Mouse (Mus musculus) spleen, adult 2 months (tissue): ENCODE data around the gene Dhx16.

ENCODE experiments used
- CTCF ChIP-seq: fragments of 200-500 bp; IDR thresholded peaks from 2 replicates; pipeline ENCODE4 v1.5.1; 2011; ENCODE audit warnings: mild to moderate bottlenecking, inconsistent platforms; ENCODE audit not compliant: insufficient read depth, insufficient read length, insufficient replicate concordance; ENCODE audit errors: extremely low read depth
- POLR2A ChIP-seq: fragments of 200-500 bp; IDR thresholded peaks from 2 replicates; pipeline ENCODE4 v1.6.1; 2011; ENCODE audit warnings: low read depth, low read length, inconsistent platforms

DNA sequence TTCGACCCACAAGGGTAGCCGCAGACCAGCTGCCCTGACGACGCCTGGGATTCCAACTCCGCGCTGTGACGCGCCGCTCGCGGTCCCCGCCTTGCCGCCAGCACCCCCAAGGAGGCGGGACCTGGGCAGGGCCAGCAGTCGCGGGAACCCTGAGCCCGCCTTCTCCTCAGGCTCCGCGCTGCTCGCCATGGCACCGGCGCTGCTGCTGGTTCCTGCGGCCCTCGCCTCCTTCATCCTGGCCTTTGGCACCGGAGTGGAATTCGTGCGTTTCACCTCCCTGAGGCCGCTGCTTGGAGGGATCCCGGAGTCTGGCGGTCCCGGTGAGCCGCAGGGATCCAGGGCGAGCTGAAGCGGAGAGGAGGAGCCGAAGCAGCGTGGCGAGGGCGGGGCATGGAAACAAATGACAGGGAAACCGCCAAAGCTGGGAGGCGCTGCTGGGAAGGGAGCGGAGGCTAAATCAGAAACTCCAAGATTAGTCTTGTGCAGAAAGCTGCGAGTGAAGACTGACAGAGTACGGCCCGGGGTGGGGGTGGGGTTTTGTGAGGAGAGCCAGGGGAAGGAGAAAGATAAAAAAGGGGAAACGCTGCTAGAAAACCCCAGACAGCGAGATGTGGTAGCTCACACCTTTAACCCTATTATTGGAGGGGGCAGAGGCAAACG, 18.3 kb upstream of the Dhx16 start, which contains the start of gene Nrm:
- TF ChIP-seq CTCF = no peak
- peak; percentile 15; the same call in 1 of the 2 replicates for TF ChIP-seq POLR2A
